Mouse (Mus musculus) cortical plate, adult 2 months (tissue): ENCODE measurements around the gene Mamdc2. TPM values are rescaled to one million over a fixed set of nuclear protein-coding genes. Genes with fewer than 3 reads are reported as not detected.

ENCODE experiments used
- H3K27ac ChIP-seq: fragments of 200-500 bp; 2 replicates; pipeline ENCODE4 v1.5.1; 2012; ENCODE audit warnings: low read length, control low read depth, inconsistent platforms; ENCODE audit not compliant: insufficient read depth
- H3K4me1 ChIP-seq: fragments of 200-500 bp; 2 replicates; pipeline ENCODE4 v1.6.1; 2011; ENCODE audit warnings: low read length; ENCODE audit not compliant: control insufficient read depth, insufficient read depth
- H3K4me3 ChIP-seq: fragments of 200-500 bp; 2 replicates; pipeline ENCODE4 v1.5.1; 2011; ENCODE audit warnings: mild to moderate bottlenecking, low read length, control low read depth; ENCODE audit not compliant: insufficient read depth
- CTCF ChIP-seq: fragments of 200-500 bp; IDR thresholded peaks from 2 replicates; pipeline ENCODE4 v1.5.1; 2011; ENCODE audit warnings: mild to moderate bottlenecking, control low read depth, low read length; ENCODE audit not compliant: insufficient read depth; ENCODE audit errors: extremely low read depth
- POLR2A ChIP-seq: fragments of 200-500 bp; IDR thresholded peaks from 2 replicates; pipeline ENCODE4 v1.6.1; 2011; ENCODE audit warnings: mild to moderate bottlenecking, low read length, control low read depth; ENCODE audit not compliant: insufficient read depth; ENCODE audit errors: extremely low read depth
- polyA plus RNA-seq: library from polyadenylated mRNA; depleted of rRNA; stranded (reverse); fragments of >200 nt; gene quantifications from 2 replicates; pipeline ENCODE4 v1.2.3, GENCODE M21; 2012

The Mamdc2 gene
- polyA plus RNA-seq, 1 experiment: 0.92 TPM

- H3K27ac ChIP-seq: no peak overlapping the region
- TF ChIP-seq CTCF (no peak), POLR2A (no peak)
- H3K4me3 ChIP-seq: no peak overlapping the region
- H3K4me1 ChIP-seq: no peaks in the 10 kb centered on the region
These were observed 31.3 kb upstream of the Mamdc2 start for GRCm38 (mm10) chr19:23479597-23479967.

GRCm38 (mm10) chr19:23478895-23479596 is 30.8 kb upstream of the Mamdc2 start:
- Histone ChIP-seq H3K4me1 (no peaks in the 10 kb centered on the region), H3K4me3 (no peak overlapping the region), H3K27ac (no peak overlapping the region)
- TF ChIP-seq CTCF: peak; percentile 35; the same call in 1 of the 2 replicates
- no peak for TF ChIP-seq POLR2A

DNA sequence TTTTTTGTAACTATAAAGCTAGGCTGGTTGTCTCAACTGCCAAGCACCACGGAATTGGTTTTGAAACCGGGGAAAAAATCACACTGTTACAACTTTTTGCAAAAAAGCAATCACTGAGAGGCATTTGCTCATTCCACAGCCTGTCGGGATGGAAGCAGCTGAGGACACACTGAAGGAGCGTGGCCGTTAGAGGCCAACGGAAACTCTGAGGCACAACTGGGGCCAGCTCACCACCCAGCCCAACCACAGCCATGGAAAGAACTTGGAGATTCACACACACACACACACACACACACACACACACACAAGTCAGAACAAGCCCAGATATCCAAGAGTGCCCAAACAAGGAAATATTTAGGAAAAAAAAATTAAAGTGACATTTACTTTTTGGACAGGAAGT is 29.6 kb upstream of the Mamdc2 start:
- Histone ChIP-seq H3K4me1 (no peaks in the 10 kb centered on the region), H3K27ac (no peak overlapping the region), H3K4me3 (no peak overlapping the region)
- TF ChIP-seq CTCF: no peak
- no peak for TF ChIP-seq POLR2A

DNA sequence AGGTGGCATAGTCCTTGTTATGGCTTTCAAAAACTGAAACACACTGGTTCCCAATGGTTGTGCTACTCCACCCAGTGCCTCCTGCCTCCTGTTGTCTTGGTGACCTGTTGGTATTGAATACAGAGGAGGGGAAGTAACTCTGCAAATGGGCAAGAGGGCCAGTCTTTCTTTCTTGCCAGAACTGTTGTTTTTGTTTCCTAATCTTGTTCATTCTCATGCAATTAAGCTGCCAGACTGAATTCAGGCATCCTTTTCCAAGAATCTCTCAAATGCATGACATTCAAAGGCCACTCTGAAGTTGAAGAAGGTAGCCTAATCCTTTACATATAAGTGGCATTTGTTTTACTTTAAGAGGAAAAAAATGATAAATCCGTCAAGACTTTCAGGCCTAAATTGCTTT is 19.6 kb upstream of the Mamdc2 start:
- no peak overlapping the region for H3K27ac ChIP-seq
- no peaks in the 10 kb centered on the region for H3K4me1 ChIP-seq
- H3K4me3 ChIP-seq: no peak overlapping the region
- no peak for TF ChIP-seq CTCF
- no peak for TF ChIP-seq POLR2A

- Histone ChIP-seq H3K4me1 (no peaks in the 10 kb centered on the region), H3K4me3 (no peak overlapping the region), H3K27ac (no peak overlapping the region)
- TF ChIP-seq POLR2A (no peak), CTCF (no peak)
These were observed 18.8 kb upstream of the Mamdc2 start for GRCm38 (mm10) chr19:23467011-23467410.

DNA sequence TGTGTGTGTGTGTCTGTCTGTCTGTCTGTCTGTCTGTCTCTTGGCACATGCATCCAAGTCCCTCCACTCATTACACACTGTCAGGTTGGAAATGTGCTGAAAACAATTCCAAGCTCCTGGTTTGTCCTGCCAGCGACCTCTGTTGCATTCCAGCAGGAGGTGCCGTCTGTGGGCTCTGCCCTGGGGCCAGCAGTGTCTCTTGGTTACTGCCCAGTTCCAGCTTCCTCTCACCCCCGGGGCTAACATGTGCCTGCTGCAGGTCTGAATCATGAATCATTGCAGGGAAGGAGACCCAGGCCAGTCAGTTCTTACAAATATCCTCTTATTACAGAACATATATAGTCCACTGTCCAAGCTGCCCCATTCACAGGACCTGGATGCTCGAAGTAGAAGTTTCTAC is 9.2 kb upstream of the Mamdc2 start:
- TF ChIP-seq POLR2A: no peak
- no peak for TF ChIP-seq CTCF
- H3K4me3 ChIP-seq: no peak overlapping the region
- no peak overlapping the region for H3K27ac ChIP-seq
- H3K4me1 ChIP-seq: no peaks in the 10 kb centered on the region

DNA sequence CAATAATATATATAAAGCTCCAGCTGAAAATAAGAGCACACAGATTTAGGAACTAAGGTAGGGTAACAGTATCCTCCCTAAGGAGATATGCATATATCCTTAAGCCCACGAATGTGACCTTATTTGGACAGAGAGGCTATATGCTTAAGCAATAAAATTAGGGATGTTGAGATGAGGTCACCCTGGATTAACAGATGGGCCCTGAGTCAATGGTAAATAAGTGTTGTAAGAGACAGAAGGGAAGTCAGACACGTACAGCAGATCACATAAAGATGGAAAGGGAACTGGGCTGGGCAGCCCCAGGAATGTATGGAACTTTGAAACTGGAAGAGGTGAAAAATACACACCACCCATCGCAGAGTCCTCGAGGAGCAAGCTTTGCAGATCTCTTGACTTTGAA is 3.1 kb upstream of the Mamdc2 start:
- no peak for TF ChIP-seq CTCF
- no peak for TF ChIP-seq POLR2A

GRCm38 (mm10) chr19:23447221-23447987 is 838 bp downstream of the Mamdc2 start:
- no peaks in the 10 kb centered on the region for H3K4me1 ChIP-seq
- peak overlapping the region; percentile 22 for H3K4me3 ChIP-seq
- TF ChIP-seq POLR2A: no peak
- TF ChIP-seq CTCF: peak; percentile 19; the same call in 1 of the 2 replicates
- no peak overlapping the region for H3K27ac ChIP-seq

More for the DNA sequence above, 3.1 kb upstream of the Mamdc2 start:
- no peaks in the 10 kb centered on the region for H3K4me1 ChIP-seq
- no peak overlapping the region for H3K27ac ChIP-seq
- no peak overlapping the region for H3K4me3 ChIP-seq

- TF ChIP-seq CTCF: no peak
- TF ChIP-seq POLR2A: no peak
- Histone ChIP-seq H3K4me1 (no peaks in the 10 kb centered on the region), H3K4me3 (no peak overlapping the region), H3K27ac (no peak overlapping the region)
These were observed 3.1 kb downstream of the Mamdc2 start for GRCm38 (mm10) chr19:23444910-23445845.
